Mouse (Mus musculus) adrenal gland (tissue): Measurements from ENCODE around the gene Pik3r5.

Source experiments
- intact Hi-C: fragments of 180-260 bp; cut with DNase I; formaldehyde crosslinking; loops from one replicate; pipeline ENCODE4 v1.15.1; 2025

Pik3r5 gene

DNA sequence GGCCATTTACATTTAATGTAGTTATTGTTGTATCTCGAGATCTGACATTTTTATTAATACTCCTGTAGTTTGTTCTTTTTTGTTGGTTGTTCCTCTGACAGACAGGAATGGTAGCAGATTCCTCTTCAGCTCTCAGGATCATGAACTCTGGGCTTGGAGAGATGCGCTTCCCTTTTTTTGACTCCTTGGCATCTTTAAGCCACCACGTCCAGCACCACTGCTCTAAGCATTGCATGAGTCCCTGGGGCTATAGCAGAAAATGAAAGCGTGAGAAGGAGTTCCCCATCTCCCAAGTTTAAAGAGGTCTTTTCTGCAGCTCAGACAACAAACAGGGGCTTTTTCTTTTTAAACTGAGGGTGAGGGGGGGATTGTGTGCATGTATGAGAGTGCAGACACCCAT, 87.4 kb downstream of the Pik3r5 start:
- intact Hi-C loops: no loop called here

DNA sequence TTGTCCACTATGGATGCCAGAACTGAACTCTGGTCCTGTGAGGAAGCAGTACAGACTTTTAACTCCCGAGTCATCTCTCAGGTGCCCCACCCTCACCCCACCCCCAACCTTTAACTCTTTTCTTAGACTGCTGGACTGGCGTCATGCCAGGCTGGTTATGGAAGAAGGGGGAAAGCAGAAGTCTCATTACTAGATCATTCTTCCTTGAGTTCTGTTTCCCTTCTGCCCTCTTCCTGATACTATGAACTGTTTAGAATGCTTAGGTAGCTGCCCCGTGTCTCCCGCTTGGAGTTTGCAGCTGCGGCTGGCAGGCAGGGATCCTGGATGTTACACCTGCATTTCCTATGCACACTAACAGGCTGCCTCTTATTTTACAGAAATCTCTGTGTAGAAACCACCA, 87.9 kb downstream of the Pik3r5 start:
- intact Hi-C loops: no loop called here

DNA sequence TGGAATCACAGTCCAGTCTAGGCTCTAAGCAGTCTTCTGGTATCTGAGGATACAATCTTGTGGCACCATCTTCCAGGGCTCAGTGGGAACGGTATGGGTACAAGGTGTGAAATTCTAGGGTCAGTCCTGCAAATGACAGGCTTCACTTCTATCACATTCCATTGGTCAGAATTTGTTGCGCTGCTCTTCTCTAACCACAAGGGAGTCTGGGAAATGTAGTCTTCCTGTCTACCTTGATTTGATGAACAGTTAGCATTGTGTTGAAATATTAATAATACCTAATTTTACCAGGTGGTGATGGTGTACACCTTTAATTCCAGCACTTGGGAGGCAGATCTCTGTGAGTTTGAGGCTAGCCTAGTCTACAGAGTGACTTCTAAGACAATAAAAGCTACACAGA, 88.5 kb downstream of the Pik3r5 start:
- intact Hi-C loops: no loop called here

DNA sequence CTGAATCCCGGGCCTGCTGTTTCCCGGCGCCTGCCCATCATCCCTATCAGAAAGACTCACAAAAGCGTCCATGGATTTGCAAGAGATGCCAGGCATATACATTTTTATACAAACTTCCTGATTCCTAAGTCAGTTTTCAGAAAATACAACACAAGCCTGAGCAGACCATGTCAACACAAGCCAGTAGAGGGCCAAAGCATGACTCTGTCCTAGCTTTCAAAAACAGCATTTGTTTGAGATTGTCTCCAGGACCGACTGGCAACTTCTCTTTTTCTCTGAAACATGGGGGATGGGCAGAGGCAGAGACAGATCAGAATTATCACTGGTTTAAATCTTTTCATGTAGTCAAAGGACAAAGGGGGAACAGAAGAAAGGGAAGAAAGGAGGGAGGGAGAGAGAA, 89.4 kb downstream of the Pik3r5 start:
- intact Hi-C loops: no loop called here

DNA sequence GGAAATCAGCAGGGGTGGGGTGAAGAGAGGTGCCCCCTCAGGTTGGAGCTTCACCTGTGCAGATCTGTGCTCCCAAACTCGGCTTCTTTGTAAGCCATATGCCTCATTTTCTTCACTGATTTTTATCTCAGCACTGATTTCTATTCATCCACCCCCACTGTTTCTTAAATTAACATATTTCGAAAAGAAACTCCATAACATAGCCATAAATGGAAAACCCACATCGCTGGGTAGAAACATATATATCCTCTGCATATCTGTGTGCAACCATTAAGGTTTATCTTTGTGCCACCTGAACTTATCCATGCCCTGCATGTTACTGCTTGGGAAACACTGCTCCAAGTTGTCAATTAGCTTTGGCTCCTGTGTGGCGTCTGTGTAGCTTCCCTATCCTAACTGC, 94.5 kb downstream of the Pik3r5 start:
- intact Hi-C loops: no loop called here

DNA sequence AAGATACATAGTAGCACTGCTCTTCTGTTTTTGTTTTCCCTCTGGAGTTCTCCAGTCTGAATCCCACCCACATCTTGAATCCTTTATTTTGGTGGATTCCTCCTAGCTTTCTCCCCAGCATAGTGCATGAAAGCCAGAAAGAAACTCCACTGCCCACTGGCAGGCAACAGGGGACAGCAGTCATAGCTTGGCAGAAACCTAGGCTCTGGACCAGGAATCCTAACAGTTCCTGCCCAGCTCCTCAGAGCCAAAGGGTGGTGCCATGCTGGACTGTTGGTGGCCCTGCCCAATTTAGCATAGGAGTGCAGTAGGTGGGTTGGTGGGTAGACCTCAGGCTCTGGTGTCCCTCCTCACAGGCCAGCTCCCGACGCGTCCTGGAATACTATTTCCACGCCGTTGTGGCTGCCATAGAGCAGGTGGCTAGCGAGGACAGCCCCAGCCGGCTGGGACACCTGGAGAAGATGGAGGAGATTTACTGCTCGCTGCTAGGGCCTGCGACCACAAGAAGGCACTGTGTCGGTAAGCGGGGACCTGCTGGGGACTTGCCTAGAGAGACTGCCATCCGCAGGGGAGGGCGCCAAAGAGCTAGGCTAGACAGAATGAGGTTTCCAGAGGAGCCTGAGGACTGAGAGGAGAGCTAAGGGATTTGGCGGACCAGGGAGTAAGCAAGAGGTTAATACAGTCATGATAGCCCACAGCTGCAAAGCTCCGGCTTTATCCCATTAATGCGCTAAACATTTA, 99.3 kb downstream of the Pik3r5 start:
- intact Hi-C loops: no loop called here

DNA sequence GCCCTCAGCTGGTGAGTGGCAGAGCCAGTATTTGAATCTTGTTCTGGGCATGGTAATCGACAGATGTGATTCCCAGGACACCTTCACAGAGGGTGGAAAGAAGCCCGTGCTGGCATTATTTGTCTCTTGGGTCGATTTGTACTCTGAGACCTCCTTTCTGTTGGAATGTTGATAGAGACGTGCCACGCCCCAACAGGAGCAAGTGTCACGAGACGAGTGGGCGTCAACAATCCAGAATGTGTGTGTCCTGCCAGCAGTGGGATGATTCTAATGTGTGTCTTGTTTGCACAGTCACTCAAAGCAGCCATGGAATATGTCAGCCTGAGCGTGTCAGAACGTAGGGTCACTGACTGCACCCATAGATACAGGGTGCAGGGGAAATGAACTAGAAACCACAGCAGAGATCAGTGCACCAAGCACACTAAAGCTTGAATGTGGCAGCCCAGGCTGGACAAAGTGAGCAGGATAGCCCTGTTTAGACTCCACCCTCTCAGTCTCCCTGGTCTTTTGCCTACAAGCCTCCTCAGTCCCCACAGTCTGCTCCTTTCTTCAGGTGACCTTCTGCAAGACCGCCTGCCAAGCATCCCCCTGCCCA, 100.1 kb downstream of the Pik3r5 start:
- intact Hi-C loops: no loop called here

DNA sequence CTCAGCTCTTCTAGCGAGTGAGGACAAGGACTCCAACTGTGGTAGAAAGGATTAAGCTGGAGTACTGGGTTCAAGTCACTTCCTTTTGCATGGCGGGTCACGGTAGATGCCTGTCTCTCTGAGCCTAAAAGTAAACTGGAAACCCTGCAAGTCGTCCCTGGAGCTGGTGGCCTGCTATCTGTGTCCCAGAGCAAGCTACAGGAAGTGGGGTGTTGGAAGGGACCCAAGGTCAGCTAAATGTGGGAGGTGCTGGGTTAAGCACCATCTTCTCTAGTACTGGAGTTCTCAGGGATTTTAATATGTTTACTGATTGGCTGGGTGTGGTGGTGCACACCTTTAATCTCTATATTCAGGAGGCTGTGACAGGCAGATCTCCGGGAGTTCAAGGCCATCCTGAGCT, 100.9 kb downstream of the Pik3r5 start:
- intact Hi-C loops: no loop called here

DNA sequence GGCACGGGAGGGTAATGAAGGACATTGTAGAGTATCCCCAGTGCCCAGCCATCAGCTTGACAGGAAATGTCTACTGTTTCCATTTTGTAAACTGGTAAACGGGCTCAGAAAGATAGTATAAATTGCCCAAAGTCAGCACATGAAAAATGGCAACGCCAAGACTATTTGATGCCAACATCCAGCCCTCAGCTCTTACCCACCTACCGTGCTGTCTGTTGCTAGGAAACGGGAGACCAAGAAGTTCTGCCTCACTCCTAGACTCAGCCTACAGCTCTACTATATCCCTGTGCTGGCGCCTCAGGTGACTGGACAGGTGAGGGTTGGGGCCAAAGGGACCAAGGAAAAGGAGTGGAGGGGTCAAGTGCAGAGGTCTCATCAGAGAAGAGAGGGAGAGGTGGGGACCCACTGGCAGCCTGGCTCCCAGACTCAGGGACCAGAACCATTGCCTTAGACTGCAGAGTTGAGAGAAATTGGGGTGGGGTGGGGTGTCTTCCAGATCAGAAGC, 102.1 kb downstream of the Pik3r5 start:
- intact Hi-C loops: no loop called here

DNA sequence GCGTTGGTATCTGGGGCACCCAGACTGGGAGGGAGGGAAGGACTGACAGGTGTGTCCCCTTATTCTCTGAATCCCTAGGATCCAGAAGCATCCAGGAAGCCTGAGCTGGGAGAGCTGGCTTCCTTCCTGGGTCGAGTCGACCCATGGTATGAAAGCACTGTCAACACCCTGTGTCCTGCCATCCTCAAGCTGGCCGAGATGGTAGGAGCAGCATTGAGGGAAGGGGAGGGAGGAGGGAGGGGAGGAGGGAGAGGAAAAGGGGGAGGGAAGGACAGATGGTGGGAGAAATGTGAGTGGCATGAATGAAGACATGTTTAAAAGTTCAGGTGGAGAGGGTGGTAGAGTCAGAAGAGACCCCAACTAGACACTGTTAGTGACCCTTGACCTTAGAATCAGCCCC, 104.1 kb downstream of the Pik3r5 start:
- intact Hi-C loops: no loop called here

DNA sequence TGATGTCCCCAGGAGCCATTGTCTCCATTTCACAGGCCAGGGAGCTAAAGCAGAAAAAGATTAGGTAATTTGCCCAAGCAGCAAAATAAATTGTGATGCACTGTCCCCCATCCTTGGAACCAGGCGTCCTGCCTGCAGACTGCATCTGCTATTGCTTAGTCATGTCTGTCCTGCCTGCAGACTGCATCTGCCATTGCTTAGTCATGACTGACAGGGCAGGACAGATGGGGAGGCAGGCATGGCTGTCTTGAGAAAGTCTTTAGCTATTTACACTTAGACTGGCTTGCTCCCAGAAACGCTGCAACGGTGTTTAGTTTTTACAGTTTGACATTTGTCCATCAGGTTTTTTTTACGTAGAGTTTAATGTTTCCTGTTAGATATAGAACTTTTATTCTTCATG, 104.5 kb downstream of the Pik3r5 start:
- intact Hi-C loops: no loop called here

DNA sequence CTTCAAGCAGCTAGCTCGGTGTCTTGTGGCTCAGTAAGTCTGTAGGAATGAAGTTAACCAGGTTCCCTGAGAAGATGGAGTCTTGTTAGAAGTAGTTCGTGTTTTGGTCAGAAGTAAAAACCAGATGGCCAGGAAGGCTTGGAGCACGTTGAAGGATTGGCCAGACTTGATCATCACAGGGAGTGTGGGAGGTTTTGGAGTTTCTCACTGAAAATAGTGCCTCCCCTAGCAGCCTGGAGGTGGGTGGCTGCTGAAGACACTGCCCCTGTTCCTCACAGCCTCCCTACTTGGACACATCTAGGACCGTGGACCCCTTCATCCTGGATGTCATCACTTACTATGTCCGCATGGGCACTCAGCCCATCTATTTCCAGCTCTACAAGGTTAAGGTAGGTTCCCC, 107.7 kb downstream of the Pik3r5 start:
- intact Hi-C loops: no loop called here

DNA sequence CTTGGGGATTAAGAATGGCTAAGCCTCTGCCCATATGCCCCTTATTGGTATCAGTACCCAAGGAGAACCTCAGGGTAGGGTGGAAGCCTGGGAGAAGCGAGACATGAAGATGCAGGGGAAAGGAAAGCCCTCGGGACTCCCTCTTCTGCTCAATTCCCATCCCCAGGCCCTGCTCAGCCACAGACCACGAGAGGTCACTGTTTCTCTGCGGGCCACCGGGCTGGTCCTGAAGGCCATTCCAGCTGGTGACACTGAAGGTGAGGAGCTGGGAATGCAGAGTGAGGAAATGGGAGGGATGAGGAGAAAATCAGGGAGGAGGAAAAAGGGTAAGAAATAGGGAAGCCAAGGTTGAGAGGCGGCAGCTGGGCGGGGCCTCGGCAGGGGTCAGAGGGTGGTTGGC, 112.6 kb downstream of the Pik3r5 start:
- intact Hi-C loops: no loop called here

DNA sequence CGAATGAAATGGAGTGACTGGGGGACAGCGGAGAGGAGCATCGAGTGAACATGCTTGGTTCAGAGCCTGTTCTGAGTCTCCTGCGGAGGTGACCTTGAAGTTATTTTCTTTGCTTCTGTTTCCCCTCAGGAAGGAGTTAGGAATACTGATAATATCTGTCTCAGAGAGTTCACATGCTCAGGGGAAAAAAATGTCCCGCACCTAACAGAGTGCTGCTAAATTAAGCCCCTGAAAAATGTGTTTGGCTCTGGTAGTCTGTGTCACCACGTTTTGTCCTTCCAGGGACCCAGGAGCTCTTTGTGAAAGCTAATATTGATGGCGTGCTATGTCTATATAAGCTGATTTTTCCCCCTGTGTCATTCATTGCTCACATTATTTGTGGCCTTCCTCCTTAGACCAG, 113.3 kb downstream of the Pik3r5 start:
- intact Hi-C loops: loop anchor here (5.0 kb wide), 2 partner anchors 48 to 113 kb away; partner anchors contain the start of gene Pik3r5

DNA sequence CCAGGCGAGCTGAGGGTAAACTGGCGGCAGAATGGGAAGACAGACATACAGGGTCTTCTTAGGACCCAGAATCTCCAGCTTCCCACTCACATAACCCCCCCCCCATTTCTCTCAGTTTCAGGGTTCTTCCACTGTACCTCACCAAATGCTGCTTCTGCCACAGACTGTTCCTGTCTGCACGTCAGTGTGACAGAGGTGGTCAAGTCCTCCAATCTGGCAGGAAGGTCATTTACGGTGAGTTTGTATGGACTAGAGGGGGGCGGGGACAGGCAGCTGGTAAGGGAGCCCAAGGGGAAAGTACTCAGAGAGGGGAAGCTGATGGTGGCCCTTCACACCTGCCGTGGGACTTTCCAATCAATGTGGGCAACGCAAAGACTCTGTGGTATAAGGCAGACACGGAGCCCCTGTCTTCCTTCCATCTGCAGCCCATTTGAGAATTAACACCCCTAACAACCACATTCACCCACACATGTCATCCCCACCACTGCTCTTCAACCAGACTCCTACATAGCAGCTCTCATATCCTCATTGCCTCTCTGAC, 113.8 kb downstream of the Pik3r5 start:
- intact Hi-C loops: loop anchor here (5.0 kb wide), 2 partner anchors 48 to 113 kb away; partner anchors contain the start of gene Pik3r5
